Mouse (Mus musculus) urinary bladder, postnatal 36 days (tissue): ENCODE results near the gene Adipor2.
"Not testable (repeated sequence)": the region's sequence is repeated elsewhere in the genome, so short reads cannot be mapped to it uniquely, and the experiment has no call there.

Experiments used
- DNase-seq, 2 experiments: peaks; one replicate each; pipeline ENCODE4 v3.0.0; 2022; ENCODE audit warnings: low spot score in 2 of 2, mixed read lengths in 1 of 2

The Adipor2 gene

DNA sequence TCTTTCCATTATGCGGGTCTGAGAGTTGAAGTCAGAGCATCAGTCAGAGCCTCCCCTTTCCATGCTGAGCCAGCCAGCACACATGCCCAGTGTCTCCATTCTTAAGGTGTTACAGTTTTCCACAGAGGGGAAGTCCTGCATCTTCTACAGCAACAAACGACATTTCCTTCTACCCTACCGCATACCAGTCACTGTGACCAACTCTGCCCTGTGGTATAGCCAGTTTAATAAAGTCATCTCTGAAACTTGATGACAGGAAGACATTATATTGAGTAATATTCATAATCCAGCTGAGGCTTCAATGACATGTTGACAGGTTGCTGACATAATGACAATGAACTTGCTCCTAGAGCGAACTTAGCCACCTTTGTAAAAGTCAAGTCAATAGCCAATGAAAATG, 26.8 kb downstream of the Adipor2 start:
- DNase-seq: no peak

DNA sequence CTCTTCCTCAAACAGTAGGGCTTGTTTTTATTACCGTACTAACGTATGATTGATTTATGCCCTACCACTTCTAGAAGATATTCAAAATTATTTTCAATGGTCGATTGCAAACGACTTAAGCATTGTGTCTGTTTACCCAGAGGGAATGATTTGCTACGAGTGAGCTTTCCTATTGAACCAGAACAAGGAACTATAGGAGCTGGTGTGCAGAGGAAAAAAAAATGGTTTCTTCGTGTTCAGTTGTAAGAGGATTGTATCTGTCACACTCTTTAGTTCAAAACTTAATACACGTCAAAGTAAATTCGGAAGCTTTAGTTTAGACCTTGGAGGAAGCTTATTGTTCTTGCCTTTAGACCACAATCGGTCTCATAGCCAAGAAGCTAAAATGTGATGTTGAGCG, 28.4 kb downstream of the Adipor2 start:
- no peak for DNase-seq

- DNase-seq: peak; percentile 92 to 93
Measured at GRCm38 (mm10) chr6:119388650-119389012, 28.9 kb downstream of the Adipor2 start.

DNA sequence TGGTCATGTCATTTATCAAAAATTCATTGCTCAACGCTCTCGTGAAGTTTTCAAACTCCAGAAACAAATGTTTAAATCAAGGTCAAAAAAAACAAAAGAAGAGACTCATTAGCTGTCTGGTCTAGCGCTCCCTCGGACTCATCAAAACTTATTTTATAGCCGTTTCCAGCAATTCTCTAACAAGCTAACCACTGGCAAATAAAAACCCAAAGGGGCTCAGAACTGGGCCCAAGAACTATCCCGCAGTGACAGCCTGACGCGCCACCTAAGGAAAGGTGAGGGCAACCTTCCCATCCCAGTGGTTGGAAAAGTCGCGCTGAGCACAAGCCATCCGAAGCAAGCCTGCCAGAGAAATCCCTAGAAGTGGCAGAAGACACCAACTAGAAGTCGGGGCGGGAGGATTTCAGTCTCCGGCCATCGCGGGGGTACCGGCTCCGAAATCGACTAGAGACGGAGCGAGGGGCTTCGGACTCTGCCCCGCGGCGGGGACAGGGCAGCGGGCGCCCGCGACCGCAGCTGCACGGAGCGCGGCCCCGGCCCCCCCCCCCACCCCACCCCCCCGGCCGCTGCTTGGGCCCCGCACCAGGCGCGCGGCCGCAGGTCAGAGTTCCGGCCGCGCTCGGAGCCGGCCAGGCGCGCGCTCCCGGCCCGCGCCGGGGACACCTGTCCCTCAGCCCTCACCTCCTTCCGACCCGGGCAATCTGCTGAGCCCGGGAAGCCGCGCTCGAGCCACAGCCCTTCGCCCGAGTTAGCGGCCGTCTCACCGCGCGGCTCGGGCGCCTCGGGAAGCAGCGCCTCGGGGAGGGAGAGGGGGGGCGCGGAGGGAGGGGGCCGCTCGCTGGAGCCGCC, 29.5 kb downstream of the Adipor2 start:
- no peak for DNase-seq

DNA sequence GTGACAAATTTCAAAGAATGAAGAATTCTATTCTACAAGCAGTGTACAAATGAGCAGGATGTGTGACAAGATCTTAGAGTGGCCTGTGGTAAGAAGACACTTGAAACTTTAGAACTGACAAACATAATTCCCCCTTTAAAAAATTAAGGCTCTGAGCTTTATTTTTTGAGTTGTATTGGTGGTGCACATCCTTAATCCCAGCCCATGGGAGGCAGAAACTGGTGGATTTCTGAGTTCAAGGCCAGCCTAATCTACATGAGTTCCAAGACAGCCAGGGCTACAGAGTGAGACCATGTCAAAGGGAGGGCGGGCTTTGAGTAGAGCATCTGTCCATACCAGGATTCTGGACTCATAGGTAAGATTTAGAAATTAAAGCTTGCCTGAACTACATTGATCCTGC, 30.7 kb downstream of the Adipor2 start:
- DNase-seq: no peak

- DNase-seq: no peak
Measured at GRCm38 (mm10) chr6:119386421-119386820, 31.1 kb downstream of the Adipor2 start.

DNA sequence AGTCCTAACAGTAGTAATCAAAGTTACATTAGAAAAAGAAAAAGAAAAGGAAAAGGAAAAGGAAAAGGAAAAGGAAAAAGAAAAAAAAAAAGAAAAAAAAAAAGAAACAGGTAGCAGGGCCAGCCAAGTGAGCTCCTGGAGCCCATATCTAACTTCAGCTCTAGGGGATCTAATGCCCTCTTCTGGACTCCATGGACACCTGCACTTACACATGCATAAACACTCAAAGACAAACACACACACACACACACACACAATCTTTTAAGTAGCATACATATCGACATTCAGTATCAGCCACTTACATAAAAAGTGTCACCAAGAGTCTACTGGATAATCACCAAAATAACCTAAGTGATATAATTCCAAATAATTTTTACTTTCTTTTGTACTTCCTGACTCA, 31.8 kb downstream of the Adipor2 start:
- no peak for DNase-seq

DNA sequence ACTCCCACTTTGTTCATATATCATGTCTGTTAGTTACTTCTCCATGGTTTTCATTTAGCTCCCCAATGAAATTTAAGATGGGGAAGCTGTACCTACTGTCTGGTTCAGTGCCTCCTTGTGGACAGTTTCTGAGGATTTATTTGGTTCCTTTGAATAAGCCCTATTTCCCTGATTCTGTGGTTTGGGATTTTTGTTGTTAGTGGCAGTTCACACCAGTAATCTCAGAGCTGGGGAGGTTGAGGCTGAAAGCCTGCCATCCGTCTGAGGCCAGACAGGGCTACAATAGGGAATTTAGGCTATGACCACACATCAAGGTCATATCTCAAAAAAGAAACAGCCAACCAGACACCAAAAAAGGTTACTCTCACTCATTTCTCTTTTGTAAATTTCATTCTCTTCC, 38.9 kb downstream of the Adipor2 start:
- DNase-seq: no peak

GRCm38 (mm10) chr6:119377613-119378012, 39.9 kb downstream of the Adipor2 start:
- DNase-seq: no peak

- DNase-seq: no peak
Measured at GRCm38 (mm10) chr6:119375035-119375434, 42.5 kb downstream of the Adipor2 start.

- DNase-seq: no peak
Measured at GRCm38 (mm10) chr6:119373000-119373705, 44.4 kb downstream of the Adipor2 start.

DNA sequence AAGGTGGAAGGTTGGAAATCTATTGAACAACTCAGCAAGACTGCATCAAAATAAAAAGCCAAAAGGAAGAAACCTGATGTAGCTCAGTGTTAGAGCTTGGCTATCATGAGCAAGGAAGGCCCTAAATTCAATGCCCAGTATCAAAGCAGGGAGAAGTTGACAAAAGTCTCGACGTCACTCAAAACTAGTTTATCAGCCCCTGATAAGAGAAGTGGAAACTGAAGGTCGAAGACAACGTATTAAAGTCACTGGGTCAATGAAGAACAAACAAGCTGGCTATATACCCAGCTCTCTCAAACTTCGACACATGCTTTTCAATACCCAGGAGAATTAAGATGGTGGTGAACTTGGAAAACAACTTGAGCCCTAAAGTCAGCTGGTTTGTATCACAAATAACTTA, 45.3 kb downstream of the Adipor2 start:
- no peak for DNase-seq

DNA sequence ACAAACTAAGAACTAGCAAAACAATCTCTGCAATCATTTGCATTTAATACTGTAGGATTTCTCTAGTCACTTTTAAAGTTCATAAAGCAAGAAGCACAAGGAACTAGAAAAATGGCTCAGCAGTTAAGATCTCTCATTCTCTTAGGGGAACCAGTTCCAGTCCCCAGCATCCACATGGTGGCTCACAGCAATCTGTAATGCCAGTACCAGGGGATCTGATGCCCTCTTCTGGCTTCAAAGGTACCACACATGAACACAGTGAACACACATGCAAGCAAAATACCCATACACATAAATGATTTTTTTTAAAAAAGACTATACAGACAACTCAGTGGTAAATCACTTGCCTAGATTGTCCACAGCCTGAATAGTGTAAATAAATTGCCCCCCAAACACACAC, 45.9 kb downstream of the Adipor2 start:
- DNase-seq: no peak

DNA sequence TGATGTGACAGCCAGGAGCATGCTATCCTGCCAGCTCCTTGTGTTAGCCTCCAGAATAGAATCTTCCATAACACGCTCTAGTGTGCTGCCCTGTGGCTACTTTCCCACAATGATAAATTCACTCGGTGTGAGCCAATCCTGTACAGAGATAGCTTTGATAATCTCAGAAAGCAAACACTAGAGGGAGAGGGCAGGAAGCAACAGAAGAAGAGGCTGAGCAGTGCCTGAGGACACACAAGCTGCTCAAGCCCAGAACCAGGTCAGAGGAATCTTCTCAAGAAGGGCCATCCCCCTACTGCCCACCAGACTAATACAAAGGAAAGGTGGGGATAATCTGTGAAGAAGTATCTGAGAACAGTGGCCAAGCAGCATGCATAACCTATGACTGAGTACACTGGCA, 50.1 kb downstream of the Adipor2 start:
- no peak for DNase-seq

GRCm38 (mm10) chr6:119366800-119367199, 50.7 kb downstream of the Adipor2 start:
- not testable (repeated sequence) for DNase-seq

DNA sequence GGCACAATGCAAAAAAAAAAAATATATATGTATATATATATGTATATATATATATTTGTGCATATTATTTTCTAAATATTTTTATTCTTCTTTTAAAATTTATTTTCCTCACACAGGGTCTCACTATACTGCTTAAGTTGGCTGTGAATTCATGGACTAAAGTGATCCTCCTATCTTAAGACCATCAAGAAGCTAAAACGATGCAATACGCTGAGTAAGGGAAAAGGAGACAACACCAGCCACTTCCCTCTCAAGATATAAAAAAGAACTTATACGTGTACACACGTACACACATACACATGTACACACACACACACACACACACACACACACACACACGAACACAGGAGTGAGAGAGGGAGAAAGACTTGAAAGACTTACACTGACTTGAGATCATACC, 53.9 kb downstream of the Adipor2 start:
- no peak for DNase-seq

GRCm38 (mm10) chr6:119360925-119361702, 56.4 kb downstream of the Adipor2 start:
- no peak for DNase-seq

- not testable (repeated sequence) for DNase-seq
Measured at GRCm38 (mm10) chr6:119360250-119360649, 57.3 kb downstream of the Adipor2 start.

DNA sequence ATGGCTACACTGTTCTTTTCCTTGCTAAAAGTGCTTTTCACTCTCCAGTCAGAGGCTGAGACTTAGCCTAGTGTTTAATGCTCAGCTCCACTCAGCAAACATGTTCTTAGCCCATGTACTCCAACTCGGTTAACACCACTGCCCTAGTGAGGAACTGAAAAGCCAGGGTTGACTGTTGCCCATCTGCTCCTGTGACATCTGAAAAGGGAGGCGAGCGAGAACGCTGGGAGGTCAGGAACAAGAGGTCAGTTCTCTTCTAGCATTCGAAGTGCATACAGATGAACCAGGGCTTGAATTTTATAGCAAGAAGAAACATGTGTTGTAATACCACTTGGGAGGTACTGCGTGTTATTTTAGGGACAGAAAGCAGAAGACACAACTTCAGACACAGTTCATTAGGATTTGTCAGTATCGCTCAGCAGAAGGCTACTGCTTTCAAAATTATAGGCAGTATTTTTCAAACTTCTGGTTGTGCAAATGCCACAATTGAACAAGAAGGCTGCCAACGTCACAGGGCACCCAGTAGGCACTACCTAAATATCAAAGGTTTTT, 59.4 kb downstream of the Adipor2 start:
- no peak for DNase-seq

DNA sequence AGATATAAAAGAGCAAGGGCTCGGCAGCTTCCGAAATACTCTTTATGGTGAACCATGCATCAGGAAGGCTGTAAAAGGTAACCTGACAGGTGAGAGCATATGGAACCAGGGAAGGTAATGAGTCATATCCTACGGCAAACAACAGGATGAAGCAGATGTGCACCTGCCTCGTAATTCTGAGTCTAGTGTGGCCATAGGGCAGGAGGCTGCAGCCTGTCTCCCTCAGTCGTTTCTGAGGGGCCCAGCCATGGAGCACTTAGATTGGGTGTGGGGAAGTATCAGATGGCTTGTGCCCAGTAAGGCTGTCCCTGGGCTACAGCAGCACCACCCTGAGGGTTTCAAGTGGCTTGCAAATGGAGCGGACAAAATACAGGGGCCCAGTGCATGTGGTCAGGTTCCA, 65.0 kb downstream of the Adipor2 start:
- DNase-seq: no peak

- no peak for DNase-seq
Measured at GRCm38 (mm10) chr6:119351656-119352055, 65.8 kb downstream of the Adipor2 start.

GRCm38 (mm10) chr6:119350703-119351198, 66.8 kb downstream of the Adipor2 start:
- no peak for DNase-seq
